Mouse (Mus musculus) bone marrow, adult 2 months (tissue): ENCODE measurements around the gene St14.

ENCODE experiments used
- CTCF ChIP-seq: fragments of 200-500 bp; IDR thresholded peaks from 2 replicates; pipeline ENCODE4 v1.5.1; 2011; ENCODE audit warnings: low read length, control low read depth; ENCODE audit not compliant: control insufficient read depth, insufficient read depth
- POLR2A ChIP-seq: fragments of 200-500 bp; IDR thresholded peaks from 2 replicates; pipeline ENCODE4 v1.6.1; 2011; ENCODE audit warnings: low read depth, mild to moderate bottlenecking, control low read depth, low read length, borderline replicate concordance; ENCODE audit not compliant: control insufficient read depth

DNA sequence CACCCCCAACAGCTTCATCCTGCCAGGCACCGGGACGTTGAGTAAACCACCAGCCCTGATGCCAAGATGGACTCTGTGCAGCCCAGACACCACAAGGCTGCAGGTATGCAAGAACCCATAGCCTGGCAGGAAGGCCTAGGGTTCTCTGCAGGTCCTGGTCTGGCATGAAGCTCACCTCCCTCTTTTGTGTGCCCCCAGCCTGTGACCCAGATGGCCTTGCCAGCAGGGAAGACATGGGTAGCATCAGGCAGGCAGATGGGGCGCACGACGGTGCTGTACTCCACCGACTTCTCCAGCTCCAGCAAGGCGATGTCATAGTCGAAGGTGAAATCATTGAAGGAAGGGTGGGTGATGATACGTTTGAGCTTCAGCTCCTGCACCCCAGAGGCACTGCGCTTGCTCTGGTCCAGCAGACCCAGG is 40.5 kb downstream of the St14 start:
- no peak for TF ChIP-seq POLR2A
- no peak for TF ChIP-seq CTCF
